Mouse (Mus musculus) lung, postnatal 0 days (tissue): ENCODE data around the gene Stx6. TPM values are rescaled to one million over a fixed set of nuclear protein-coding genes. Genes with fewer than 3 reads are reported as not detected.
A peak's percentile ranks its signal among the peaks of the same experiment; 100 is the strongest.

ENCODE experiments used
- ATAC-seq: fragments of 200-750 bp; cut with Nextera tagmentation; 2 replicates; pipeline ENCODE4 v1.8.0; 2017; ENCODE audit warnings: moderate library complexity
- DNase-seq: peaks from one replicate; pipeline ENCODE4 v3.0.0-alpha.2; 2016; ENCODE audit warnings: low spot score
- H3K27ac ChIP-seq: fragments of 300-500 bp; sonication (generic); 2 replicates; pipeline ENCODE4 v1.5.1; 2014; ENCODE audit warnings: antibody characterized with exemption, mild to moderate bottlenecking, low read length, mixed read lengths
- H3K27me3 ChIP-seq: fragments of 300-500 bp; sonication (generic); replicated peaks from 2 replicates; pipeline ENCODE4 v1.6.1; 2014; ENCODE audit warnings: low read length, mixed read lengths; ENCODE audit not compliant: insufficient read depth
- H3K36me3 ChIP-seq: fragments of 300-500 bp; sonication (generic); 2 replicates; pipeline ENCODE4 v1.6.1; 2014; ENCODE audit warnings: low read length, mixed read lengths; ENCODE audit not compliant: insufficient read depth
- H3K4me1 ChIP-seq: fragments of 300-500 bp; sonication (generic); 2 replicates; pipeline ENCODE4 v1.6.1; 2014; ENCODE audit warnings: antibody characterized with exemption, low read depth, low read length, mixed read lengths; ENCODE audit not compliant: insufficient read depth
- H3K4me2 ChIP-seq: fragments of 300-500 bp; sonication (generic); replicated peaks from 2 replicates; pipeline ENCODE4 v1.6.1; 2014; ENCODE audit warnings: low read depth, mild to moderate bottlenecking, low read length, moderate library complexity, mixed read lengths
- H3K4me3 ChIP-seq: fragments of 300-500 bp; sonication (generic); 2 replicates; pipeline ENCODE4 v1.5.1; 2014; ENCODE audit warnings: low read depth, low read length
- H3K9ac ChIP-seq: fragments of 300-500 bp; sonication (generic); replicated peaks from 2 replicates; pipeline ENCODE4 v1.6.1; 2014; ENCODE audit warnings: low read depth, mild to moderate bottlenecking
- H3K9me3 ChIP-seq: fragments of 300-500 bp; sonication (generic); 2 replicates; pipeline ENCODE4 v1.6.1; 2016; ENCODE audit warnings: low read length, mixed read lengths
- CTCF ChIP-seq: IDR thresholded peaks from 2 replicates; pipeline ENCODE4 v1.5.1; 2016; ENCODE audit warnings: antibody characterized with exemption, mild to moderate bottlenecking
- EP300 ChIP-seq: IDR thresholded peaks from 2 replicates; pipeline ENCODE4 v1.6.1; 2016; ENCODE audit warnings: antibody characterized with exemption, mild to moderate bottlenecking, control low read depth
- WGBS: fragments of 180-500 bp; shearing (Covaris S2); extraction: QIAGEN DNeasy Blood & Tissue Kit; methylation state at CpG from one replicate; pipeline ENCODE4 v1.1.7; 2014; 5-methylcytosine and 5-hydroxymethylcytosine counted together
- polyA plus RNA-seq: library from polyadenylated mRNA; unstranded; fragments of >200 nt; fragmentation: Nextera tagmentation; extraction: Ambion mirVana; gene quantifications from 2 replicates; pipeline ENCODE4 v1.2.1, GENCODE M21; 2015

Gene Stx6
- polyA plus RNA-seq, 1 experiment from 2014 or later, result 74.3 TPM

DNA sequence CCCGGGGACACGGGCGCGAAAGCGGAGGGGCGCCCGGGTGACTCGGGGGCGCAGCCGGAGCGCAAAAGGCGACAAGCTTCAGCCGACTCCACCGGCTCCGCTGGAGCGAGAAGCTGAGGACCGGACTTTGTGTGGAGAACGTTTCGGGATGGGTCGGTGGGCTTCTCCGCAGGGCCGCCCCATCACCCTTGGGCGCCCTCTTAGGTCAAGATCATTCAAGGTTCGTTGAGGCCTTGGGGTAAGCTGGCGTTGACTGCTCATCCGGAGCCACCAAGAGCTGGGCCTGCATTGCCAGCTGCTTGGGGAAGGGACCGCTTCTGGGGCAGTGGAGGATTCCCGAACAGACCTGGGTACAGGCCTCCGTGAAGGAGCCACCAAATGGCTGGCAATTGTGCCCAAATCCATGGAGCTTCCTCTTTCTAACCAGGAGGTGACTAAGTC, 86.3 kb downstream of the Stx6 start:
- H3K9ac ChIP-seq, result peak overlapping the region; percentile 71
- DNase-seq (no peak), ATAC-seq (peak; percentile 10; the same call in 1 of the 2 replicates)
- TF ChIP-seq EP300 (no peak), CTCF (no peak)
- H3K4me2 ChIP-seq, result peak overlapping the region; percentile 84
- 0 out of 2 replicates have a peak, but pooled peaks cover 5% of the 10 kb centered on the region for H3K4me1 ChIP-seq
- 0 out of 2 replicates have a peak, but pooled peaks cover 5% of the 10 kb centered on the region for H3K27me3 ChIP-seq
- no peaks in the 10 kb centered on the region for H3K36me3 ChIP-seq
- WGBS, result 5% methylated on average over 29 of the region's 29 CpGs
- H3K9me3 ChIP-seq, result no peaks in the 10 kb centered on the region
- H3K4me3 ChIP-seq, result peak overlapping the region; percentile 53
- peak overlapping the region; percentile 82 for H3K27ac ChIP-seq

DNA sequence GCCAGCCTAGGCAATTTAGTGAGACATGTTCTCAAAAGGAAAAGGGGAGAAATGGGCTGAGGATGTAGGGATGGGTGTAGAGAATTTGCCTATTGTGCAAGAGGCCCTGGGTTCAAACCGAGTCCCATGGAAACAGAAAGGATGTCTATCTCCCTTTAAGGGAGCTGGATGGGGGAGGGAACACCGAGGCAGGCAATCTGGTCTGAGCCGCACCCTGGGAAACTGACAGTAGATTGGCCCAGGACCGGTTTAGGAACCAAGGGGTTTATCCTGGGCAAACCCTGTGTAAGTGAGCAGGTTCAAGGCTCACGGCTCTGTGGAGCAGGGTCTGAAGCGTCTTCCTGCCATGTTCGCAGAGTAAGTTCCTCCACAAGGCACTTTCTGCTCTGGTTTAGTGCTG, 87.0 kb downstream of the Stx6 start:
- Histone ChIP-seq H3K4me3 (no peak overlapping the region), H3K4me1 (0 out of 2 replicates have a peak, but pooled peaks cover 5% of the 10 kb centered on the region), H3K9ac (no peak overlapping the region), H3K27me3 (0 out of 2 replicates have a peak, but pooled peaks cover 5% of the 10 kb centered on the region), H3K27ac (no peak overlapping the region), H3K4me2 (0 out of 2 replicates have a peak overlapping the region, but pooled peaks have one; percentile 84), H3K9me3 (no peaks in the 10 kb centered on the region), H3K36me3 (no peaks in the 10 kb centered on the region)
- ATAC-seq, result no peak
- 76% methylated on average over 7 of the region's 7 CpGs for WGBS
- no peak for DNase-seq
- TF ChIP-seq CTCF, result no peak
- no peak for TF ChIP-seq EP300

DNA sequence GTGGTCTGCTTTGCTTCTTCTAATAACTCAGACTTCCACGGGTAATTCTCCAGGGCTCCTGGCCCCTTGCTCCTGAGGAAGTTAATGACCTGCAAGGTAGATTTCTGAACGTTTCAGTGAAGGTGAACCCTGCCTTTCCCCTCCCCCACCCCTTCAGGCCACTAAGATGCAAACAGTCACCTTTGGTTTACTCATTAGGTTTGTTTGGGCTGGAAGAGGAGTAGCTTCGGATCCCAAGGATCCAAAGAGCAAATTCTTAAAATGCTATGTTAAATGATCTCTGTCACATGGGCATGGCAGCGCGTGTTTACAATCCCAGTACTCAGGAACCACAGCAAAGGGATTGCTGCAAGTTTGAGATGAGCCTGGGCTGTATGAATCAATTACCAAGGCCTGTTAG, 88.9 kb downstream of the Stx6 start:
- H3K36me3 ChIP-seq, result no peaks in the 10 kb centered on the region
- no peak overlapping the region for H3K9ac ChIP-seq
- 22% methylated on average over 5 of the region's 5 CpGs for WGBS
- TF ChIP-seq CTCF (no peak), EP300 (no peak)
- no peak overlapping the region for H3K27ac ChIP-seq
- H3K4me1 ChIP-seq, result 0 out of 2 replicates have a peak, but pooled peaks cover 5% of the 10 kb centered on the region
- no peak overlapping the region for H3K4me2 ChIP-seq
- no peak overlapping the region for H3K4me3 ChIP-seq
- DNase-seq (no peak), ATAC-seq (no peak)
- no peaks in the 10 kb centered on the region for H3K9me3 ChIP-seq
- 0 out of 2 replicates have a peak, but pooled peaks cover 5% of the 10 kb centered on the region for H3K27me3 ChIP-seq

DNA sequence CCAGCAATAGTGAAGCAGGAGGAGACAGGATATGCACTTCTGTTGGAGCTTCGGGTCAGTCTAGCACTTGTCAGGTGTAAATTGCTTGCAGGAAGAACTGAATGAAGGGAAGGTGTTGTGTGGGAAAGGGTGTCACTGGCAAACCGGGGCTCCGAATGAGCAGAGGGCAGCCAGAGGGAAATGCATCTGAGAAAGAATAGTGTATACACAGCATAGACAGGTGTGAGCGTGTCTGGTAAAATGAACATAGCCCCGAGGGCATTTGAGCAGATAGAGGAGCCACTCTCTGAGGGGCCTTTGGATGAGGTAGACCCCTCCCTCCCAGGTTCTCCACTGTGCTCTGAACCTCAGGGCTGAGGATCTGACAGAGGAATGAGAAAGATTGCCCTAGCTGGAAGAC, 89.5 kb downstream of the Stx6 start:
- ATAC-seq (no peak), DNase-seq (no peak)
- Histone ChIP-seq H3K4me3 (no peak overlapping the region), H3K27me3 (0 out of 2 replicates have a peak, but pooled peaks cover 5% of the 10 kb centered on the region), H3K4me2 (no peak overlapping the region), H3K9me3 (no peaks in the 10 kb centered on the region), H3K4me1 (0 out of 2 replicates have a peak, but pooled peaks cover 5% of the 10 kb centered on the region), H3K36me3 (no peaks in the 10 kb centered on the region), H3K9ac (no peak overlapping the region), H3K27ac (no peak overlapping the region)
- TF ChIP-seq CTCF (no peak), EP300 (no peak)
- WGBS, result 33% methylated on average over 5 of the region's 5 CpGs

DNA sequence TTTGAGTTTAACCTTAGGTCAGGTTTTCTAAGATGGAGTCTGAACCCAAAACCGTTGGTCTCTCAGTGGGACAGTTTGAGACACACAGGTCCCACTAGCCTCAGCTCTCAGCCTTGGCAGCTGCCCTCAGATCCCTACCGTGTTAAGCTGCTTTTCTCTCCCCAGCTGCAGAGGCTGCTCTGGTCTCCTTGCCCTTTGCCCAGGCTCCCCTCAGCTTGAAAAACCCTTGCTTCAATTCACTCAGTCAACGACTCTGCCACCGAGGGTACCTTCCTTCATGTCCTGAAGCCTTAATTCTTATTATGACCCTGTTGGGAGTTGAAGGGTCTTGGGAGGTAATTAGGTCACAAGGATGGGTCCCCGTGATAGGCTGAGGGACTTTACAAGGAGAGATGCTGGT, 91.4 kb downstream of the Stx6 start:
- 40% methylated on average over 5 of the region's 5 CpGs for WGBS
- H3K4me2 ChIP-seq, result no peak overlapping the region

DNA sequence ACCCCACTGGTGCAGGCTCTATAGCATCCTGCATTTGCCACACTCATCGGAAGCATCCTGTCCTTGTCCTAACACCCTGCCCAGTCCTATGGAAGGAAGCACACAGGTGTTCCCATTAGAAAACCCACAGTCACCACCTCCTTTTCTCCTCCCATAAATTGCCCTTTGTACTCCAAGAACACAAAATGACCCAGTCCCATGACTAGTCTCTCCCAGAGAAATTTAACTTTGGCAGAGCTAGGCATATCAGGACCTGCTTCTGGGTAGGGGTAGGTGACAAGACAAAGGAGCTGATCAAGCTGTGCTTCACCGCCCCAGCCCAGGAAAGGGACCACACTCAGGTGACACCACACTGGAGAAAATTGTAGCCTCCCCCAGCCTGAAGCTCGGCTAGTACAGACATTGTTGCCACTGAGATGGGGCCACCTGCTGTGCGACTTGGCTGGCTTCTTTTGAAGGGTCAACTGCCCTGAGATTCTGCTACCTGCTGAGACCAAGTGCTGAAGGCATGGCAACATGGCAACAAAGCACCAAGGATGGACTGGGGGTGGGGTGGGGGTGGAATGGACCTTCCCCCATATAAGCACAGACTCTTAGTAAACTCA, 92.1 kb downstream of the Stx6 start:
- H3K4me1 ChIP-seq, result no peaks in the 10 kb centered on the region
- H3K36me3 ChIP-seq, result no peaks in the 10 kb centered on the region
- no peak overlapping the region for H3K9ac ChIP-seq
- H3K9me3 ChIP-seq, result no peaks in the 10 kb centered on the region
- no peak overlapping the region for H3K27ac ChIP-seq
- WGBS, result 40% methylated on average over 4 of the region's 4 CpGs
- H3K4me3 ChIP-seq, result no peak overlapping the region
- DNase-seq (no peak), ATAC-seq (no peak)
- TF ChIP-seq CTCF (no peak), EP300 (no peak)
- no peak overlapping the region for H3K4me2 ChIP-seq
- no peaks in the 10 kb centered on the region for H3K27me3 ChIP-seq

More for the DNA sequence above, 91.4 kb downstream of the Stx6 start:
- Histone ChIP-seq H3K27ac (no peak overlapping the region), H3K9me3 (no peaks in the 10 kb centered on the region), H3K36me3 (no peaks in the 10 kb centered on the region), H3K9ac (no peak overlapping the region), H3K4me3 (no peak overlapping the region), H3K4me1 (no peaks in the 10 kb centered on the region), H3K27me3 (0 out of 2 replicates have a peak, but pooled peaks cover 5% of the 10 kb centered on the region)
- DNase-seq, result no peak
- no peak for ATAC-seq
- TF ChIP-seq EP300, result no peak
- TF ChIP-seq CTCF, result no peak
